Mouse (Mus musculus) forebrain, postnatal 0 days (tissue): Measurements from ENCODE around the gene Sfta2. TPM values are rescaled to one million over a fixed set of nuclear protein-coding genes. Genes with fewer than 3 reads are reported as not detected.

Source experiments
- ATAC-seq: fragments of 200-750 bp; cut with Nextera tagmentation; 2 replicates; pipeline ENCODE4 v1.8.0; 2017; ENCODE audit warnings: mild to moderate bottlenecking, moderate library complexity
- DNase-seq: peaks from one replicate; pipeline ENCODE4 v3.0.0-alpha.2; 2015
- H3K27ac ChIP-seq: fragments of 300-500 bp; sonication (generic); 2 replicates; pipeline ENCODE4 v1.5.1; 2014; ENCODE audit warnings: low read depth, mild to moderate bottlenecking, antibody characterized with exemption, low read length, moderate library complexity, mixed read lengths
- H3K27me3 ChIP-seq: fragments of 300-500 bp; sonication (generic); 2 replicates; pipeline ENCODE4 v1.6.1; 2014; ENCODE audit warnings: mild to moderate bottlenecking, low read length, mixed read lengths; ENCODE audit not compliant: insufficient read depth
- H3K36me3 ChIP-seq: fragments of 300-500 bp; sonication (generic); 2 replicates; pipeline ENCODE4 v1.6.1; 2014; ENCODE audit warnings: mild to moderate bottlenecking, moderate library complexity; ENCODE audit not compliant: insufficient read depth
- H3K4me1 ChIP-seq: fragments of 300-500 bp; sonication (generic); 2 replicates; pipeline ENCODE4 v1.6.1; 2014; ENCODE audit warnings: antibody characterized with exemption; ENCODE audit not compliant: insufficient read depth
- H3K4me2 ChIP-seq: fragments of 300-500 bp; sonication (generic); 2 replicates; pipeline ENCODE4 v1.6.1; 2014; ENCODE audit warnings: low read depth, mild to moderate bottlenecking, moderate library complexity
- H3K4me3 ChIP-seq: fragments of 300-500 bp; sonication (generic); 2 replicates; pipeline ENCODE4 v1.5.1; 2014; ENCODE audit warnings: low read depth, low read length, mixed read lengths
- H3K9ac ChIP-seq: fragments of 300-500 bp; sonication (generic); 2 replicates; pipeline ENCODE4 v1.6.1; 2014; ENCODE audit warnings: mild to moderate bottlenecking
- H3K9me3 ChIP-seq: fragments of 300-500 bp; sonication (generic); 2 replicates; pipeline ENCODE4 v1.6.1; 2016; ENCODE audit warnings: low read length
- CTCF ChIP-seq: sonication (generic); IDR thresholded peaks from 2 replicates; pipeline ENCODE4 v1.5.1; 2016; ENCODE audit warnings: antibody characterized with exemption, control low read depth, low read depth
- WGBS: fragments of 180-500 bp; shearing (Covaris S2); extraction: QIAGEN DNeasy Blood & Tissue Kit; methylation state at CpG from one replicate; pipeline ENCODE4 v1.1.7; 2014; 5-methylcytosine and 5-hydroxymethylcytosine counted together
- polyA plus RNA-seq: library from polyadenylated mRNA; unstranded; fragments of >200 nt; fragmentation: Nextera tagmentation; extraction: Ambion mirVana; gene quantifications from 2 replicates; pipeline ENCODE4 v1.2.1, GENCODE M21; 2015
- total RNA-seq: library from RNA; depleted of rRNA; stranded (reverse); fragments of >200 nt; gene quantifications from 2 replicates; pipeline ENCODE4 v1.2.3, GENCODE M21; 2014

Gene Sfta2
- total and polyA plus RNA-seq, 2 experiments from 2014 or later, result not detected

GRCm38 (mm10) chr17:35582900-35583299 lies 18.4 kb upstream of the Sfta2 start:
- H3K27me3 ChIP-seq, result no peaks in the 10 kb centered on the region
- peak; percentile 65 for TF ChIP-seq CTCF
- no peak overlapping the region for H3K9ac ChIP-seq
- no peaks in the 10 kb centered on the region for H3K36me3 ChIP-seq
- no peaks in the 10 kb centered on the region for H3K4me1 ChIP-seq
- no peaks in the 10 kb centered on the region for H3K9me3 ChIP-seq
- DNase-seq, result no peak
- no peak overlapping the region for H3K4me3 ChIP-seq
- no peak overlapping the region for H3K27ac ChIP-seq
- no peak for ATAC-seq
- no peak overlapping the region for H3K4me2 ChIP-seq
- WGBS, result 88% methylated on average over 1 of the region's 1 CpGs

GRCm38 (mm10) chr17:35584330-35584937 lies 16.9 kb upstream of the Sfta2 start:
- Histone ChIP-seq H3K4me1 (no peaks in the 10 kb centered on the region), H3K9ac (no peak overlapping the region), H3K9me3 (no peaks in the 10 kb centered on the region), H3K27me3 (no peaks in the 10 kb centered on the region), H3K4me3 (peak overlapping the region; percentile 9; the same call in 1 of the 2 replicates), H3K27ac (no peak overlapping the region), H3K4me2 (peak overlapping the region; percentile 41), H3K36me3 (no peaks in the 10 kb centered on the region)
- DNase-seq, result peak; percentile 91
- WGBS, result 16% methylated on average over 16 of the region's 16 CpGs
- ATAC-seq, result peak; percentile 88
- peak; percentile 93 for TF ChIP-seq CTCF

DNA sequence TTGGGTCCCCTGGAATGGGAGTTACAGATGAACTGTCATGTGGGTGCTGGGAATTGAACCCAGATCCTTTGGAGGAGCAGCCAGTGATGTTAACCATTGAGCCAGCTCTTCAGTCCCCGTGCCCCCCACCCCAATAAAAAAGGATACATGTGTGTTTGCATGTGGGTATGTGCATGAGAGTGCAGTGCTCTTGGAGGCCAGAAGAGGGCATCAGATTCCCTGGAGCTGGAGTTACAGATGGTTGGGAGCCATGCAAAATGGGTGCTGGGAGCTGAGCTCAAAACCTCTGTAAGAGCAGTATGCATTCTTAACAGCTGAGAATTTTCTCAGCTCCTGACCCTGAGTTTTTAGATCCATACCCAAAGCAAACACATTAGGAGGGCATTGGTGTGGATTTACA lies 14.1 kb upstream of the Sfta2 start:
- Histone ChIP-seq H3K4me3 (no peak overlapping the region), H3K27me3 (no peaks in the 10 kb centered on the region), H3K4me2 (no peak overlapping the region), H3K9me3 (no peaks in the 10 kb centered on the region), H3K36me3 (no peaks in the 10 kb centered on the region), H3K27ac (no peak overlapping the region), H3K4me1 (no peaks in the 10 kb centered on the region), H3K9ac (no peak overlapping the region)
- no peak for TF ChIP-seq CTCF
- no peak for DNase-seq
- WGBS, result 77% methylated on average over 1 of the region's 1 CpGs
- ATAC-seq, result no peak

DNA sequence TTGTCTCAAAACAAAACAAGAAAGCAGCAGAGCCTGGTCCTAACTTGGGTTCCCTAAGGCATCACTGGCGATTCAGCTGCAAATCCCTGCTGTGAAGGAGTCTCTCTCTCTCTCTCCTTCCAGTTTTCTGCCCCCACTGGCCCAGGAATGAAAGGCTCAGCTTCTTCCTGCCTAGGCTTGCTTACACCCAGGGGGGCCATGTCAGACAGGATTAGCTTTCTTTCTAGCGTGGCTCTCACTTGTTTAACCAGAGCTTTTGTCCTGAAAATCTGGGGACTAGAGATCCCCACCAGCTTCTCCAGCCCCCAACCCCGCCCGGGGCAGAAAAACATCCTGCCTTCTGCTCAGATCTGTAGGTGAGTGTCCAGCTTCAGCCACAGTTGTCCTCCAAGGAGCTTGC lies 13.0 kb upstream of the Sfta2 start:
- no peaks in the 10 kb centered on the region for H3K27me3 ChIP-seq
- no peak overlapping the region for H3K4me2 ChIP-seq
- H3K27ac ChIP-seq, result no peak overlapping the region
- no peak for DNase-seq
- H3K4me1 ChIP-seq, result no peaks in the 10 kb centered on the region
- no peak overlapping the region for H3K4me3 ChIP-seq
- no peaks in the 10 kb centered on the region for H3K36me3 ChIP-seq
- no peak for TF ChIP-seq CTCF
- H3K9me3 ChIP-seq, result no peaks in the 10 kb centered on the region
- ATAC-seq, result no peak
- H3K9ac ChIP-seq, result no peak overlapping the region
- WGBS, result 13% methylated on average over 4 of the region's 4 CpGs

GRCm38 (mm10) chr17:35590410-35591218 lies 10.7 kb upstream of the Sfta2 start:
- no peaks in the 10 kb centered on the region for H3K36me3 ChIP-seq
- H3K9ac ChIP-seq, result no peak overlapping the region
- H3K4me3 ChIP-seq, result no peak overlapping the region
- H3K27me3 ChIP-seq, result no peaks in the 10 kb centered on the region; the same call in 1 of the 2 replicates
- DNase-seq, result peak; percentile 92
- peak overlapping the region; percentile 15; the same call in 1 of the 2 replicates for H3K4me2 ChIP-seq
- no peaks in the 10 kb centered on the region for H3K9me3 ChIP-seq
- H3K27ac ChIP-seq, result peak overlapping the region; percentile 62
- TF ChIP-seq CTCF, result peak; percentile 94
- 59% methylated on average over 21 of the region's 21 CpGs for WGBS
- peak; percentile 92 for ATAC-seq
- no peaks in the 10 kb centered on the region for H3K4me1 ChIP-seq

DNA sequence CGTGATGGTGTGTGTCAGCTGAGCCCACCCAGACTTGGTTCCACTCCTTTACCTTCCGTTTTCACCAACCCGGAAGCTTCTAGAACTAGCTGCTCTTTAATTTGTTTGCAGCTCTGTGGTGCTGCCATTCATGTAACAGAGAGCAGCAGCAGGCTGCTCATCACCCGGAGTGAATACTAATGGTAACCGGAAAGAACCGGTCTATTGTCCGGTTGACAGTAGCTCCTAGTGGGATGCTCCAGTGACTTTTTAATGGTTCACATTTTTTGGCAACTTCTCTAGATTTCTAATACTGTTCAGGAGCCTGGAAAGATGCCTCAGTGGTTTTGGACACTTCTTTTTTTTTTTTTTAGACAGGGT lies 10.2 kb upstream of the Sfta2 start:
- no peaks in the 10 kb centered on the region for H3K36me3 ChIP-seq
- no peaks in the 10 kb centered on the region for H3K4me1 ChIP-seq
- H3K9ac ChIP-seq, result no peak overlapping the region
- peak overlapping the region; percentile 62 for H3K27ac ChIP-seq
- H3K4me2 ChIP-seq, result peak overlapping the region; percentile 15; the same call in 1 of the 2 replicates
- no peaks in the 10 kb centered on the region for H3K9me3 ChIP-seq
- 56% methylated on average over 7 of the region's 7 CpGs for WGBS
- no peak overlapping the region for H3K4me3 ChIP-seq
- H3K27me3 ChIP-seq, result no peaks in the 10 kb centered on the region; the same call in 1 of the 2 replicates
- TF ChIP-seq CTCF, result no peak
- DNase-seq (no peak), ATAC-seq (no peak)

DNA sequence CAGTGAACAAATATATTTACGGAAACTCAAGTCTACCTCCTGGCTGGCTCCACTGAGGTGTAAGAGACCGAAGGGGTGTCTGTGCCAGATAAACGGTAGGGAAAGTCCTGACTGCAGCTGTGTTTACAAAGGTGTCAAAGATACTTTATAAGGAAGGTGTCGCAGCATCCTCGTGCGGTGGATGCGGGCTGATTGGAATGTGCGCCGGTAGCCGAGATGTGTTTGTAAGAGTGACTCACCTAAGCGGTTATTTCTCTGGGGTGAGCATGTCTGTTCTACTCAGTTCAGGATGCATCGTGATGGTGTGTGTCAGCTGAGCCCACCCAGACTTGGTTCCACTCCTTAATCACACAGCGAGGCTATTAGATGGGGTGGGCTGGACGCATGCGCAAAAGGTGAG lies 9.6 kb upstream of the Sfta2 start:
- no peak overlapping the region for H3K4me3 ChIP-seq
- no peaks in the 10 kb centered on the region for H3K36me3 ChIP-seq
- H3K4me2 ChIP-seq, result no peak overlapping the region
- H3K9ac ChIP-seq, result no peak overlapping the region
- no peaks in the 10 kb centered on the region for H3K9me3 ChIP-seq
- TF ChIP-seq CTCF, result no peak
- 91% methylated on average over 15 of the region's 15 CpGs for WGBS
- DNase-seq (no peak), ATAC-seq (no peak)
- no peaks in the 10 kb centered on the region; the same call in 1 of the 2 replicates for H3K27me3 ChIP-seq
- H3K27ac ChIP-seq, result peak overlapping the region; percentile 62; the same call in 1 of the 2 replicates
- H3K4me1 ChIP-seq, result no peaks in the 10 kb centered on the region
